Mouse (Mus musculus) forebrain, embryonic 14.5 days (tissue): Measurements from ENCODE around the gene Mthfd1l. TPM values are rescaled to one million over a fixed set of nuclear protein-coding genes. Genes with fewer than 3 reads are reported as not detected.

Source experiments
- ATAC-seq: fragments of 200-750 bp; cut with Nextera tagmentation; 2 replicates; pipeline ENCODE4 v1.8.0; 2017; ENCODE audit warnings: mild to moderate bottlenecking, moderate library complexity
- DNase-seq: peaks from one replicate; pipeline ENCODE4 v3.0.0-alpha.2; 2015; ENCODE audit warnings: low spot score
- H3K27ac ChIP-seq: fragments of 300-500 bp; sonication (generic); 2 replicates; pipeline ENCODE4 v1.5.1; 2014; ENCODE audit warnings: low read depth, mild to moderate bottlenecking, control low read depth, low read length, moderate library complexity
- H3K27me3 ChIP-seq: fragments of 300-500 bp; sonication (generic); replicated peaks from 2 replicates; pipeline ENCODE4 v1.6.1; 2014; ENCODE audit warnings: low read length, control low read depth, mixed read lengths; ENCODE audit not compliant: control insufficient read depth, insufficient read depth
- H3K36me3 ChIP-seq: fragments of 300-500 bp; sonication (generic); 2 replicates; pipeline ENCODE4 v1.6.1; 2014; ENCODE audit warnings: low read length, control low read depth; ENCODE audit not compliant: control insufficient read depth, insufficient read depth
- H3K4me1 ChIP-seq: fragments of 300-500 bp; sonication (generic); 2 replicates; pipeline ENCODE4 v1.6.1; 2014; ENCODE audit warnings: antibody characterized with exemption, low read length, control low read depth; ENCODE audit not compliant: control insufficient read depth, insufficient read depth
- H3K4me2 ChIP-seq: fragments of 300-500 bp; sonication (generic); 2 replicates; pipeline ENCODE4 v1.6.1; 2014; ENCODE audit warnings: mild to moderate bottlenecking, control low read depth, low read length
- H3K4me3 ChIP-seq: fragments of 300-500 bp; sonication (generic); 2 replicates; pipeline ENCODE4 v1.5.1; 2014; ENCODE audit warnings: low read depth, low read length, control low read depth
- H3K9ac ChIP-seq: fragments of 300-500 bp; sonication (generic); 2 replicates; pipeline ENCODE4 v1.6.1; 2014; ENCODE audit warnings: mild to moderate bottlenecking, low read length, control low read depth, moderate library complexity
- H3K9me3 ChIP-seq: fragments of 300-500 bp; sonication (generic); replicated peaks from 2 replicates; pipeline ENCODE4 v1.6.1; 2016; ENCODE audit warnings: low read length, control low read depth, mixed read lengths; ENCODE audit not compliant: control insufficient read depth
- WGBS: fragments of 180-500 bp; shearing (Covaris S2); extraction: QIAGEN DNeasy Blood & Tissue Kit; methylation state at CpG from one replicate; pipeline ENCODE4 v1.1.7; 2014; 5-methylcytosine and 5-hydroxymethylcytosine counted together
- polyA plus RNA-seq: library from polyadenylated mRNA; unstranded; fragments of >200 nt; fragmentation: Nextera tagmentation; extraction: Ambion mirVana; gene quantifications from 2 replicates; pipeline ENCODE4 v1.2.1, GENCODE M21; 2014

Gene Mthfd1l
- polyA plus RNA-seq, 1 experiment from 2014 or later: 3.9 TPM

DNA sequence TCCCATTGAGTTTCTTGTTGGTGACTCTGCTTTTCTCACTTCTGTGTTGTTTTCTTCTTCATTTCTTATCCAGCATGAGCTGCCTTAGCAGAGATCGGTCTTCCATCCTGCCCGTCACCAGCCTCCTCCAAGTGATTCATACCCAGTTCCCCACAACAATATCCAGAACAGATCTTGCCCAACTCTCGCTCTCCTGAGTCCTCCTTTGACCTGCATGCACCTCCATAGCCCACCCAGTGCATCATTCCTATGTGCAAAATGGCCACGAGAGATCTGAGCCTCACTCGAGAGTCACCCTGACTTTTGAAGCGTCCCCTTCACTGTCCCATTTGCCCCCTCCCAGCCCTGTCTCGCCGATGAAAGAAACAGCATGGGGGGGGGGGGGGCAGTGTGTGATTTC, 120.1 kb downstream of the Mthfd1l start:
- DNase-seq (no peak), ATAC-seq (no peak)
- no peaks in the 10 kb centered on the region for H3K27me3 ChIP-seq
- no peak overlapping the region for H3K4me3 ChIP-seq
- H3K4me2 ChIP-seq: no peak overlapping the region
- no peaks in the 10 kb centered on the region for H3K4me1 ChIP-seq
- H3K36me3 ChIP-seq: no peaks in the 10 kb centered on the region
- 85% methylated on average over 8 of the region's 8 CpGs for WGBS
- no peak overlapping the region for H3K9ac ChIP-seq
- no peak overlapping the region for H3K27ac ChIP-seq
- H3K9me3 ChIP-seq: no peaks in the 10 kb centered on the region

DNA sequence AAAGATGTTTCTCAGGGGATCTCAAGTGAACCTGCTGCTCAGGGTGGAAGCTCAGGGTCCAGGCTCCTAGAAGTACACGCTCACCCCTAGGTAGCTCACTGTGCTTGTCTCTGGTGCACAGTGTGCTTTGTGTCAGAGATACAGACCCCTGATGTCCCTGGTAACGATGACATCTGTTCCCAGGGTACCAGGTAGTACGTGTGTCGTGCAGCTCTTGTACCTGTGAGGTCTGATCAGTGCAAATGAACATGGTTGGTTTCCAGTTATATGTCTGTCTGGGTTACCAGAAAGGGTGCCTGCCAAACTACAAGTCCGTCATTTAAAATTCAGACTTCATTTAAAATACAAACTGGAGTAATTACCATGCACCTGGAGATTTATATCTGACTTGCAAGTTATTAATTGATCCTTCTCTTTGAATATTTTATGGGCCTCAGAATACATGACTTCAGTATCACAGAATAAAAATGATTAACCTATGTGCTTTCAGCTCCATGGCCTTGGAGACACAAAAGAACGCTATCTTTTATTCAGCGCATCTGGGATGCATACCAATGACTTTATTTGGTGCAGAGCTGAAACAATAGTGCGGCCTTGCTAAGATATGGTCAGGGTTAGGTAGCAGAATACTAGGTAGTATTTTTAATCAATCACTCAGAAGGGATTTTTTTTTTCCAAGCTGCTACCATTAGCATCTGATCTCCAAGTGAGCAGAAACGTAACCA, 121.3 kb downstream of the Mthfd1l start:
- ATAC-seq (no peak), DNase-seq (no peak)
- H3K4me2 ChIP-seq: no peak overlapping the region
- no peaks in the 10 kb centered on the region for H3K36me3 ChIP-seq
- no peaks in the 10 kb centered on the region for H3K27me3 ChIP-seq
- 83% methylated on average over 9 of the region's 9 CpGs for WGBS
- H3K4me3 ChIP-seq: no peak overlapping the region
- H3K9me3 ChIP-seq: no peaks in the 10 kb centered on the region
- no peak overlapping the region for H3K9ac ChIP-seq
- H3K27ac ChIP-seq: no peak overlapping the region
- H3K4me1 ChIP-seq: no peaks in the 10 kb centered on the region

DNA sequence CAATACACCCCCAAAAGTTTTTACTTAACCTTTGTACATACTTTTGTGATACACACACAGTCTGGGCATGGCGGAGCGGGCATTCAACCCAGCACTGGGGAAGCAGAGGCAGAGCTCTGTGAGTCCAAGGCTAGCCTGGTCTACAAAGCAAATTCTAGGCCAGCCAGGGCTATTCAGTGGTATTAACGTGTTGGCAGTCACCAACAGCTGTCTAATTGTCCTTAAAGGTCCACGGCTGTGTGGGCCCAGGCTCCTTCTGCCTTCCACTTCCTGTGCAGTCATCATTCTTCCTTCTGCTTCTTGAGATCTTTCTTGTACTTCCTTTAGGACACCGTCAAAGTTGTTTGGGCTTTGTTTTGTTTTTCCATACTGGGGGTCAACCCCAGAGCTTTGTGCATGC, 123.2 kb downstream of the Mthfd1l start:
- Histone ChIP-seq H3K4me3 (no peak overlapping the region), H3K9ac (no peak overlapping the region), H3K27ac (no peak overlapping the region), H3K36me3 (no peaks in the 10 kb centered on the region), H3K27me3 (no peaks in the 10 kb centered on the region), H3K9me3 (no peaks in the 10 kb centered on the region), H3K4me2 (no peak overlapping the region), H3K4me1 (no peaks in the 10 kb centered on the region)
- DNase-seq: no peak
- 82% methylated on average over 5 of the region's 5 CpGs for WGBS
- ATAC-seq: no peak

DNA sequence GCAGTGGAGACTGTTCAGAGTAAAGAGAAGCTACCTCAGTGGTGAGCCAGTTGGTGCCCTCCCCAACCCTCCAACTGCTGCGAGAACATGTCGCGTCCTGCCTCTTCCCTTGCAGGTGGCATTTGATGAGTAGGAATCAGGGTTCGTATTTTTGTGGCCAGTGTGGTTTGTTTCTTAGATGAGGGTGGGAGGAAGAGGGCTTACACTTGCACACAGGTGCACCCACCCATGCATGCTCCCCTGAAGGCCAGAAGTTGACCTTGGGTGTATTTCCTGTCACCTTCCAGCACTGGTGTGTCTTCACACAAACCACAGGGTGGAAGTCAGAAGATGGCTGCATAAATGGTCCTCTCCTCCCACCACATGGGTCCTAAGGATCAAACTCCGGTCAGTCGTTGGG, 127.1 kb downstream of the Mthfd1l start:
- Histone ChIP-seq H3K9ac (no peak overlapping the region), H3K27me3 (no peaks in the 10 kb centered on the region), H3K4me1 (no peaks in the 10 kb centered on the region), H3K9me3 (no peaks in the 10 kb centered on the region), H3K36me3 (no peaks in the 10 kb centered on the region), H3K4me2 (no peak overlapping the region), H3K4me3 (no peak overlapping the region), H3K27ac (no peak overlapping the region)
- ATAC-seq: no peak
- DNase-seq: no peak
- WGBS: 98% methylated on average over 6 of the region's 6 CpGs

DNA sequence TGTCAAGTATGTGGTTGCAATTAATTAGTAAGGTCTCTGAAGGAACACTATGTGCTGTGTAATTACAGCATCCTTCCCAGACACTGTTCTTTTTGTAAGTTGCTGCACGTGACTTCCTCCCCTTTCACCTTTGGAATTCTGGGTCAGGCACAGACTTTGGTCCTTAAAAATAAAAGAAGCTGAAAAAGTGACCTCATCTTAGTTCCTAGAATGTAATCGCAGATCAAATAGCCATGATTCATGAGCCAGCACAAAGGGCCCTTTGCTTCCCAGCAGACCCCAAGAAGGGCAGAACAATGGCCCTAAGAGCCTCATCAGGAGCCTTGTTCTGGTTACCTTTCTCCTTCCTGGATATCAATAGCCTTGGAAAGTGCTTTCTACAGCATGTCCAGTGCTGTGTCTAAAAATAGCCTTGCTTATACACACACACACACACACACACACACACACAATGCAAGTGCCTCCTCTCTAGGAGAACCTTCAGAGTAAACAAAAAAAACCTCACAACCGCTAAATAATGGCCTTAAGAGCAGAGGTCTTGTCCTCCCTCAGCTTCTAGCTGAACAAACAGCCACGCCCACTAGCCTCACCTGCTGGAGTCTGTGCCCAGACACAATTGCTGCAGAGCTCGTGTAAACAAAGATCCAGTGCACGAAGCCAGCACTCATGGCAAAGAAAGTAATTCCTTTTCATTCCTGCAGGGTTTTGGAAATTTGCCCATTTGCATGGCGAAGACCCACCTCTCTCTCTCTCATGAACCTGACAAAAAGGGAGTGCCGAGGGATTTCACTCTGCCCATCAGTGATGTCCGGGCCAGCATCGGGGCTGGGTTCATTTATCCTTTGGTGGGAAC, 133.0 kb downstream of the Mthfd1l start:
- ATAC-seq (peak; percentile 65), DNase-seq (peak; percentile 74)
- H3K27ac ChIP-seq: peak overlapping the region; percentile 58
- peak overlapping the region; percentile 29 for H3K4me2 ChIP-seq
- H3K27me3 ChIP-seq: no peaks in the 10 kb centered on the region
- no peak overlapping the region for H3K9ac ChIP-seq
- no peak overlapping the region for H3K4me3 ChIP-seq
- peaks cover 16% of the 10 kb centered on the region for H3K4me1 ChIP-seq
- H3K36me3 ChIP-seq: no peaks in the 10 kb centered on the region
- H3K9me3 ChIP-seq: no peaks in the 10 kb centered on the region
- WGBS: 1% methylated on average over 10 of the region's 10 CpGs

DNA sequence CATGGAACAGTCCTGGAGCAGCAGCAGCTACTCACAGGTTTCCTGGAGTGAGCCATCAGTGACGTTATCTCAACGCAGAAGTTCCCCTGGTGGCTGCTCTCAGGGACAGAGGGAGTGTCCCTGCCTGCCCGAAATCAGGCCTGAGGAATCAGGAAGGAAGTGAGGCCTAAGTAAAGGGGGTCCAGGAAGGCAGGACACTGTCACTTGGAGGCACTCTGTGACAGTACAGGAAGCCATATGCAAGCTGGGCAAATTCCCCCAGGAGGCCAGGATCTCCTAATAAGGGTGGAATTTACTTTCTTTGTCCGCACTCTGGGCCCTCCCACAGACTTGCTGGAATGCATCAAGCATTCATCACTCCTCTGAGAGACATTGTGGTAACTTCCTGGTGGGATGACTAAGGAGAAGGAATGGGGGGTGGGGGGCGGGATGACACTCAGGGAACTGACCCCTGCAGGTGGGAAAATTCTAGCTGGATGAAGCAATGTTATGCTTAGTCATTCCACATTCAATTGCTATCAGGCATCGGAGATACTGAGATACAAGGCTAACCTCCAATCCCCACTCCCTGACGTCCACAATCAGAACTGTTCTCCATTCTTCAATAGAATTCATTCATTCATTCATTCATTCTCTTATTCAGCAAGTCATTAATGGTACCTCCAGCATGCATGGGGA, 134.9 kb downstream of the Mthfd1l start:
- Histone ChIP-seq H3K36me3 (no peaks in the 10 kb centered on the region), H3K4me2 (no peak overlapping the region), H3K9ac (no peak overlapping the region), H3K9me3 (no peaks in the 10 kb centered on the region), H3K4me3 (no peak overlapping the region), H3K27me3 (no peaks in the 10 kb centered on the region), H3K4me1 (peaks cover 19% of the 10 kb centered on the region), H3K27ac (peak overlapping the region; percentile 14; the same call in 1 of the 2 replicates)
- WGBS: 28% methylated on average over 7 of the region's 7 CpGs
- ATAC-seq (no peak), DNase-seq (peak; percentile 38)

DNA sequence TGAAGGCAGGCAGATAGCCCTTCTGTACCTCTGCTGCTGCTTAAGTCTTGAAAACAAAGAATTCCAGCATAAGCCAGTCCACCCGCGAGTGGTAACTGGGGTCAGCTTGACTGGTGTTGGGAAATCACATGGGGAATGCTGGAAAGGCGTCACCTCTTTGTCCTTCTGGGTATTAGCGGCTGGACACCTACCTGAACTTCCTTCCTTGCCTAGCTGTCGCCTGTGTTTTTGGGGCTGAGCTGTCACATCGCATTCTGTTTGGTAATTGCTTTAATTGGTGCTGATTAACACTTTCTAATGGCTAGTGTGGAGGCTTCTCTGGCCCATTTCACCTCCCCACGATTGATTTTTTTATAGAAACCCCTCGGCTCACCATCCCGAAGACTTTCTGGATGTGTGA, 135.5 kb downstream of the Mthfd1l start:
- WGBS: 42% methylated on average over 9 of the region's 9 CpGs
- Histone ChIP-seq H3K4me2 (no peak overlapping the region), H3K9me3 (no peaks in the 10 kb centered on the region), H3K27ac (no peak overlapping the region), H3K36me3 (no peaks in the 10 kb centered on the region), H3K4me3 (no peak overlapping the region), H3K9ac (no peak overlapping the region), H3K4me1 (peaks cover 26% of the 10 kb centered on the region), H3K27me3 (no peaks in the 10 kb centered on the region)
- DNase-seq: no peak
- no peak for ATAC-seq

DNA sequence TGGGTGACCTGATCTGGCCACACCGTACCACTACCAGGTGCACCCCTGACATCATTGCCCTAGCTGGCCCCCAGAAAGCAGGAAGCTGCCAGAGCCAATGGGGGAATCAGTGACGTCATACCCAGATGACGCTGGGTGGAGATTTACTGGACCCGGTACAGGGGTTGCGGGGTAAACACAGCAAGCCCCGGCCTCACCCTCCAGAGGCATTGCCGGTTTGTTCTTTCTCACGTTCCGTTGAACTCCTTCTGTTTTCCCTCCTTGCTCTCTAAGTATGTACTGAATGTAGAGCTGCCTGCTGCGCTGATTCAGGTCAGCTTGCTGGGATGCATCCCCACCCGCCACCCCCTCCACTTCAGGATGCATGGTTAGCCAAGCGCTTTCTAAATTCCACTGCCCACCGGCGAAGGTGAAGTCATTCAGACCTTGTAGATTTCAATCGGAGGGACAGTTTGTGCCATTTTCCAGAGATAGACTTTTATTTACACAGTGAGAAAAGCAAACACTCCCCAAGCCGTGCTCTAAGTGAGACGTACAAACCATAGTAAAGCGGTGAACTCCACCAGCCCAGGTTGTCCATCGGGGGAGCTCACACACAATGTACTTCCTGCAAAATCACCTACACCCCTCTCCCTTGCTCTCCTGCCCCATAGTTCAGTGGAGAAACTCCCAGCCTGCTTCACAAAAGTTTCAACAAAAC, 138.3 kb downstream of the Mthfd1l start:
- WGBS: 88% methylated on average over 19 of the region's 19 CpGs
- ATAC-seq (no peak), DNase-seq (no peak)
- peaks cover 21% of the 10 kb centered on the region for H3K4me1 ChIP-seq
- H3K27me3 ChIP-seq: no peaks in the 10 kb centered on the region
- H3K27ac ChIP-seq: no peak overlapping the region
- H3K36me3 ChIP-seq: no peaks in the 10 kb centered on the region
- no peak overlapping the region for H3K4me2 ChIP-seq
- no peaks in the 10 kb centered on the region for H3K9me3 ChIP-seq
- H3K4me3 ChIP-seq: no peak overlapping the region
- no peak overlapping the region for H3K9ac ChIP-seq
